Mouse (Mus musculus): ENCODE data around the gene Gm20425. TPM values are rescaled to one million over a fixed set of nuclear protein-coding genes. Genes with fewer than 3 reads are reported as not detected.

Gene Gm20425
- polyA plus RNA-seq, 1 experiment from 2014 or later, result 3.3 TPM

- peak overlapping the region; percentile 78 for H3K27ac ChIP-seq
- 0 out of 2 replicates have a peak overlapping the region, but pooled peaks have one; percentile 14 for H3K4me3 ChIP-seq
- ATAC-seq, result peak; percentile 50
- H3K9ac ChIP-seq, result peak overlapping the region; percentile 34; the same call in 1 of the 2 replicates
- H3K4me2 ChIP-seq, result peak overlapping the region; percentile 51
- no peaks in the 10 kb centered on the region for H3K9me3 ChIP-seq (replicated peaks)
- H3K4me1 ChIP-seq, result peaks cover 45% of the 10 kb centered on the region
- 26% methylated on average over 13 of the region's 13 CpGs for WGBS
- H3K27me3 ChIP-seq, result no peaks in the 10 kb centered on the region
- peaks cover 27% of the 10 kb centered on the region for H3K36me3 ChIP-seq (ENCODE audit: poor library complexity, severe bottlenecking)
These were observed 83.0 kb downstream of the Gm20425 start for GRCm38 (mm10) chr9:103147103-103147502.

- ATAC-seq, result peak; percentile 91
- Histone ChIP-seq H3K27me3 (no peaks in the 10 kb centered on the region), H3K9me3 (replicated peaks) (no peaks in the 10 kb centered on the region), H3K27ac (peak overlapping the region; percentile 78), H3K4me1 (peaks cover 45% of the 10 kb centered on the region), H3K36me3 (ENCODE audit: poor library complexity, severe bottlenecking) (peaks cover 30% of the 10 kb centered on the region), H3K9ac (0 out of 2 replicates have a peak overlapping the region, but pooled peaks have one; percentile 34), H3K4me2 (peak overlapping the region; percentile 51), H3K4me3 (0 out of 2 replicates have a peak overlapping the region, but pooled peaks have one; percentile 14)
- 5% methylated on average over 9 of the region's 9 CpGs for WGBS
These were observed 83.4 kb downstream of the Gm20425 start for GRCm38 (mm10) chr9:103146703-103147102.

- WGBS, result 61% methylated on average over 10 of the region's 10 CpGs
- peak overlapping the region; percentile 4; the same call in 1 of the 2 replicates for H3K9ac ChIP-seq
- peak; percentile 29 for ATAC-seq
These were observed 83.8 kb downstream of the Gm20425 start for GRCm38 (mm10) chr9:103146257-103146656.

GRCm38 (mm10) chr9:103145351-103145750 lies 84.8 kb downstream of the Gm20425 start:
- Histone ChIP-seq H3K4me2 (no peak overlapping the region), H3K9ac (peak overlapping the region; percentile 39), H3K9me3 (replicated peaks) (no peaks in the 10 kb centered on the region), H3K4me1 (peaks cover 45% of the 10 kb centered on the region), H3K27ac (peak overlapping the region; percentile 40), H3K36me3 (ENCODE audit: poor library complexity, severe bottlenecking) (peaks cover 36% of the 10 kb centered on the region), H3K4me3 (no peak overlapping the region), H3K27me3 (no peaks in the 10 kb centered on the region)
- 50% methylated on average over 5 of the region's 5 CpGs for WGBS
- ATAC-seq, result no peak

More at GRCm38 (mm10) chr9:103146257-103146656, 83.8 kb downstream of the Gm20425 start:
- no peaks in the 10 kb centered on the region for H3K9me3 ChIP-seq (replicated peaks)
- H3K4me2 ChIP-seq, result peak overlapping the region; percentile 51
- peaks cover 33% of the 10 kb centered on the region for H3K36me3 ChIP-seq (ENCODE audit: poor library complexity, severe bottlenecking)
- H3K4me1 ChIP-seq, result peaks cover 45% of the 10 kb centered on the region
- no peak overlapping the region for H3K4me3 ChIP-seq
- H3K27me3 ChIP-seq, result no peaks in the 10 kb centered on the region
- peak overlapping the region; percentile 78 for H3K27ac ChIP-seq

GRCm38 (mm10) chr9:103143881-103144280 lies 86.2 kb downstream of the Gm20425 start:
- Histone ChIP-seq H3K36me3 (ENCODE audit: poor library complexity, severe bottlenecking) (peaks cover 32% of the 10 kb centered on the region), H3K9me3 (replicated peaks) (no peaks in the 10 kb centered on the region)

GRCm38 (mm10) chr9:103141266-103141665 lies 88.8 kb downstream of the Gm20425 start:
- Histone ChIP-seq H3K27me3 (no peaks in the 10 kb centered on the region), H3K4me2 (no peak overlapping the region), H3K4me3 (no peak overlapping the region), H3K9me3 (replicated peaks) (no peaks in the 10 kb centered on the region), H3K27ac (no peak overlapping the region), H3K36me3 (ENCODE audit: poor library complexity, severe bottlenecking) (peaks cover 32% of the 10 kb centered on the region), H3K9ac (no peak overlapping the region), H3K4me1 (peaks cover 38% of the 10 kb centered on the region)
- 88% methylated on average over 7 of the region's 7 CpGs for WGBS
- no peak for ATAC-seq

More at GRCm38 (mm10) chr9:103143881-103144280, 86.2 kb downstream of the Gm20425 start:
- Histone ChIP-seq H3K9ac (no peak overlapping the region), H3K4me1 (peaks cover 49% of the 10 kb centered on the region), H3K27ac (peak overlapping the region; percentile 31; the same call in 1 of the 2 replicates), H3K4me2 (no peak overlapping the region), H3K27me3 (no peaks in the 10 kb centered on the region), H3K4me3 (no peak overlapping the region)
- ATAC-seq, result no peak
- 74% methylated on average over 4 of the region's 4 CpGs for WGBS

GRCm38 (mm10) chr9:103140384-103140783 lies 89.7 kb downstream of the Gm20425 start:
- Histone ChIP-seq H3K36me3 (ENCODE audit: poor library complexity, severe bottlenecking) (peaks cover 32% of the 10 kb centered on the region), H3K9ac (no peak overlapping the region), H3K27me3 (no peaks in the 10 kb centered on the region), H3K27ac (no peak overlapping the region), H3K4me2 (no peak overlapping the region), H3K4me1 (peaks cover 36% of the 10 kb centered on the region), H3K9me3 (replicated peaks) (no peaks in the 10 kb centered on the region), H3K4me3 (no peak overlapping the region)
- no peak for ATAC-seq
- WGBS, result 89% methylated on average over 6 of the region's 6 CpGs

Other genes starting within 250 kb of the Gm20425 start
- 0.31 and 0.54 TPM in 2 replicates for gene Slco2a1, start 241.6 kb downstream of the Gm20425 start, polyA plus RNA-seq (2015; fragmentation: Nextera tagmentation; extraction: Ambion mirVana)
- 38.5 TPM in 2 replicates for gene Rab6b, start 118.5 kb downstream of the Gm20425 start, polyA plus RNA-seq (2015; fragmentation: Nextera tagmentation; extraction: Ambion mirVana)
- gene Srprb, start 28.2 kb downstream of the Gm20425 start, polyA plus RNA-seq (2015; fragmentation: Nextera tagmentation; extraction: Ambion mirVana), result 47.5 and 55.1 TPM in 2 replicates
- gene Trf, start 137 bp upstream of the Gm20425 start, polyA plus RNA-seq (2015; fragmentation: Nextera tagmentation; extraction: Ambion mirVana), result 15.7 and 23.3 TPM in 2 replicates
- gene 1300017J02Rik, start 74.8 kb upstream of the Gm20425 start, polyA plus RNA-seq (2015; fragmentation: Nextera tagmentation; extraction: Ambion mirVana), result 1.2 and 1.8 TPM in 2 replicates
- 59.9 and 66.3 TPM in 2 replicates for gene Topbp1, start 74.9 kb upstream of the Gm20425 start, polyA plus RNA-seq (2015; fragmentation: Nextera tagmentation; extraction: Ambion mirVana)
- gene Cdv3, start 135.5 kb upstream of the Gm20425 start, polyA plus RNA-seq (2015; fragmentation: Nextera tagmentation; extraction: Ambion mirVana), result 93.9 and 125 TPM in 2 replicates